Mouse (Mus musculus): ENCODE measurements around the gene Hsd17b11. TPM values are rescaled to one million over a fixed set of nuclear protein-coding genes. Genes with fewer than 3 reads are reported as not detected.

Hsd17b11 gene
- total RNA-seq, 2 experiments from 2014 or later: 6.7 to 8.3 TPM

Small RNA genes within 50 kb of the gene (microRNA-seq; reads per million reads assigned to microRNA genes)
- gene Mir5619: 0 to 1.1 reads per million in 2 experiments

Other genes with a start within 250 kb of the Hsd17b11 start
- gene Klhl8, start 110.7 kb downstream of the Hsd17b11 start, total RNA-seq (2021): 10 to 100 TPM; 21.9 to 22.5 TPM
- gene Hsd17b13, start 44.5 kb downstream of the Hsd17b11 start, total RNA-seq (2021): not detected
- 10 to 100 TPM; 58.1 to 59.3 TPM for gene Nudt9, start 24.4 kb upstream of the Hsd17b11 start, total RNA-seq (2021)
- gene Gm17660, start 55.7 kb upstream of the Hsd17b11 start, total RNA-seq (2021): under 1 TPM in 1 of 2 experiments, not detected in 1; 0.56 TPM
- gene Sparcl1, start 91.8 kb upstream of the Hsd17b11 start, total RNA-seq (2021): 100 to 1,000 TPM; 125 to 142 TPM
- gene Dspp, start 148.8 kb upstream of the Hsd17b11 start, total RNA-seq (2021): not detected
- gene Dmp1, start 180.7 kb upstream of the Hsd17b11 start, total RNA-seq (2021): 1 to 10 TPM; 1.4 to 2.1 TPM